Mouse (Mus musculus) limb, embryonic 15.5 days (tissue): ENCODE measurements around the gene Pnisr. TPM values are rescaled to one million over a fixed set of nuclear protein-coding genes. Genes with fewer than 3 reads are reported as not detected.

Experiments used
- ATAC-seq: fragments of 200-750 bp; cut with Nextera tagmentation; 2 replicates; pipeline ENCODE4 v1.8.0; 2017; ENCODE audit warnings: low read depth, moderate TSS enrichment; ENCODE audit not compliant: insufficient number of reproducible peaks, low FRiP score, low TSS enrichment
- H3K27ac ChIP-seq: fragments of 300-500 bp; sonication (generic); 2 replicates; pipeline ENCODE4 v1.5.1; 2015; ENCODE audit warnings: moderate library complexity, mild to moderate bottlenecking, inconsistent platforms
- H3K27me3 ChIP-seq: fragments of 300-500 bp; sonication (generic); 2 replicates; pipeline ENCODE4 v1.6.1; 2015; ENCODE audit warnings: inconsistent platforms
- H3K36me3 ChIP-seq: fragments of 300-500 bp; sonication (generic); 2 replicates; pipeline ENCODE4 v1.6.1; 2015; ENCODE audit warnings: inconsistent platforms
- H3K4me1 ChIP-seq: fragments of 300-500 bp; sonication (generic); 2 replicates; pipeline ENCODE4 v1.6.1; 2015; ENCODE audit warnings: inconsistent platforms
- H3K4me2 ChIP-seq: fragments of 300-500 bp; sonication (generic); 2 replicates; pipeline ENCODE4 v1.6.1; 2015; ENCODE audit warnings: mild to moderate bottlenecking, inconsistent platforms
- H3K4me3 ChIP-seq: fragments of 300-500 bp; sonication (generic); 2 replicates; pipeline ENCODE4 v1.5.1; 2015; ENCODE audit warnings: mild to moderate bottlenecking, inconsistent platforms
- H3K9ac ChIP-seq: fragments of 300-500 bp; sonication (generic); 2 replicates; pipeline ENCODE4 v1.6.1; 2015; ENCODE audit warnings: inconsistent platforms
- H3K9me3 ChIP-seq: fragments of 300-500 bp; sonication (generic); 2 replicates; pipeline ENCODE4 v1.6.1; 2016; ENCODE audit warnings: inconsistent platforms
- WGBS: fragments of 180-500 bp; shearing (Covaris S2); methylation state at CpG from one replicate; pipeline ENCODE4 v1.1.7; 2015; 5-methylcytosine and 5-hydroxymethylcytosine counted together
- polyA plus RNA-seq: library from polyadenylated mRNA; unstranded; fragments of >200 nt; fragmentation: Nextera tagmentation; extraction: Ambion mirVana; gene quantifications from 2 replicates; pipeline ENCODE4 v1.2.1, GENCODE M21; 2015

Pnisr gene
- polyA plus RNA-seq, 1 experiment from 2014 or later, result 132 TPM

DNA sequence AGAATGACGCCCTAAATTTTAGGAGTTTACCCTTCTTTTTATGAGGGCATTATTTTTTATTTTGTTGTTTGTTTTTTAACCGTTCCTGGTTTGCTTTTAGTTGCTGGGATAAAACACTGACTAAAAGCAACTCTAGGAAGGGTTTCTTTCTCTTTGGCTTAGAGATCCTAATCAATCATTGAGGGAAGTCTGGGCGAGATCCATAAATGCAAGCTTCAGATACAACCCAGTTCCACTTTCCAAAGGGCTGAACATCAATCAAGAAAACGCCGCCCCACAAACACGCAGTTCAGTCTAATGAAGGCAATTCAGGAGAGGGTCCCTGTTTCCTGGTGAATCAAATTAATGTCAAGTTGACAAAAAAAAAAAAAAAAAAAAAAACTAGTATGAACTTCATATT is 31.4 kb downstream of the Pnisr start:
- Histone ChIP-seq H3K9ac (no peak overlapping the region), H3K9me3 (no peaks in the 10 kb centered on the region), H3K27ac (no peak overlapping the region), H3K4me3 (peak overlapping the region; percentile 79), H3K4me2 (peak overlapping the region; percentile 59), H3K4me1 (no peaks in the 10 kb centered on the region), H3K36me3 (peaks cover 13% of the 10 kb centered on the region), H3K27me3 (no peaks in the 10 kb centered on the region)
- ATAC-seq, result no peak
- 14% methylated on average over 6 of the region's 6 CpGs for WGBS

DNA sequence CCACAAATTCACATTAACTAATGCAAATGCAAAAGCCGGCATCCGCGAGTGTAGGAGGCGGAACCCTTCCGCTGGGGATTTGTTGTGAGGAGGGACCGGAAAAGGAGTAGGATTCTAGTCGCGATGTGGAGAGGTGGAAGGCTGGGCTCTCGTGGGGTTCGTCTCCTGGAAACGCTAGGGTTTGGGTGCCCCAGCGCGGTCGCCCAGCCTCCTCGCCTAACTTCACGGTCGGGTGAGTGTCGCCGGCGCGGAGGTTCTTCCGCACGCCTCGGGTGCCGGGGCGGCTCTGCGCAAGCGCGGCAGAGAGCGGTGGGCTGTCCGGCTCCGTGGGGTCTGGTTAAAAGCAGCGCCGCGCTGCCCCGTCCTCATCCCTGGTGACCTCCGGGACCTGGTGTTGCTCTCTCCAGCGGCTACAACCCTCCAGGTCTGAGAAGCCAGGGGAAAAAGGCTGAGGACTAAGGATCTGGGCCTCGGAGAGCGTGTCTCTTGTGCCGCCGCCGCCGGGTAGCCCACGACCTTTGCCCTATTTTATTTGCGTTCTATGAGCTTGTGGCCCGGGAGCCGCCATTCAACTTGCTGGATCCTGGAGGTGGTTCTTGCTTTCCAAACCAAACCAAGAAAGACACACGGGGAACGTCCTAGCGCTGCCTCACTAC is 32.3 kb downstream of the Pnisr start, which contains the start of gene Coq3:
Coq3 (plus strand) TSS at position 109 of the 656 bp plus-strand sequence.
- under 1% methylated on average over 51 of the region's 51 CpGs for WGBS
- no peaks in the 10 kb centered on the region for H3K9me3 ChIP-seq
- peak within 1 kb of the TSS; percentile 59 for H3K4me2 ChIP-seq
- H3K36me3 ChIP-seq, result peaks cover 6% of the 10 kb centered on the region; the same call in 1 of the 2 replicates
- H3K4me3 ChIP-seq, result peak within 1 kb of the TSS; percentile 79
- peak; percentile 65 for ATAC-seq
- no peaks in the 10 kb centered on the region for H3K4me1 ChIP-seq
- peak within 1 kb of the TSS; percentile 93 for H3K27ac ChIP-seq
- no peaks in the 10 kb centered on the region for H3K27me3 ChIP-seq
- H3K9ac ChIP-seq, result peak within 1 kb of the TSS; percentile 67

DNA sequence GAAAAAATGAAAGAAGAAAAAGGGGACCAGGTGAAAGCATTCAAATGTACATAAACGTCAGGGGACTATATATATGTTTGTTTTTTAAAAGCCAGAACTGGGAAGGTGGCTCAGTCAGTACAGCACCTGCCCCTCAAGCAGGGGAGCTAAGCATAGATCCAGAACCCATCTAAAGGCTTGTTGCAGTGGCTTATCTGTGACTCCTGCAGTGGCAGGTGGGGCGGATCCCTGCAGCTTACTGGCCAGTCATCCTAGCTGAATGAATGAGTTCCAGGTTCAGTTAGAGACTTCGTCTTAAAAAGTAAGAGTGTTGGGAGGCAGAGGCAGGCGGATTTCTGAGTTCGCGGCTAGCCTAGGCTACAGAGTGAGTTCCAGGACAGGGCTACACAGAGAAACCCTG is 35.4 kb downstream of the Pnisr start:
- no peak overlapping the region for H3K27ac ChIP-seq
- WGBS, result 92% methylated on average over 6 of the region's 6 CpGs
- H3K9me3 ChIP-seq, result no peaks in the 10 kb centered on the region
- ATAC-seq, result no peak
- no peaks in the 10 kb centered on the region for H3K4me1 ChIP-seq
- H3K27me3 ChIP-seq, result no peaks in the 10 kb centered on the region
- H3K4me3 ChIP-seq, result no peak overlapping the region
- no peak overlapping the region for H3K9ac ChIP-seq
- H3K36me3 ChIP-seq, result no peaks in the 10 kb centered on the region
- H3K4me2 ChIP-seq, result no peak overlapping the region

DNA sequence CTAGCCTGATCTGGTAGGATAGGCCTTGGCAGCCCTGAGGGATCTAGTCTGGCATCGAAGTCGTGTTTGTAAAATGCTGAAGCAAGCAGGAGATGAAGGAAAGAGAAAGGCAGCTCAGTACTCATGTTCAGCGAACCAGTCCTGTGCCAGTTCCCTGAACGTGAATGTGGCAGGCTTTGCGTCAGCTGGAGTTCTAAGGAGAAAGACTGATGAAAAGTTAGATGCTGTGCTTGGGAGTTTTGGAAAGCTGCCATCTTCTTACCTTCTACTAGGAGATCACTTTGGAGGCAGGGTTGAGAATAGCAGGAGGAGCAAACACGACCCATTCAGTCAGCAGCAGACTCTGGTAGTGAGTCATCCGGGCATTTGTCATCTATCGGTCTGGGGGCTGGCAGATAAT is 38.4 kb downstream of the Pnisr start:
- H3K36me3 ChIP-seq, result no peaks in the 10 kb centered on the region
- no peak overlapping the region for H3K9ac ChIP-seq
- WGBS, result 85% methylated on average over 8 of the region's 8 CpGs
- no peak for ATAC-seq
- no peak overlapping the region for H3K4me3 ChIP-seq
- H3K27ac ChIP-seq, result no peak overlapping the region
- no peak overlapping the region for H3K4me2 ChIP-seq
- H3K9me3 ChIP-seq, result no peaks in the 10 kb centered on the region
- H3K27me3 ChIP-seq, result no peaks in the 10 kb centered on the region
- no peaks in the 10 kb centered on the region for H3K4me1 ChIP-seq

Other genes with a start within 250 kb of the Pnisr start
- not detected in 2 replicates for gene Prdm13, start 161.6 kb upstream of the Pnisr start, polyA plus RNA-seq
- 36.9 and 39.4 TPM in 2 replicates for gene Ccnc, start 119.9 kb upstream of the Pnisr start, polyA plus RNA-seq
- gene Usp45, start 80.4 kb upstream of the Pnisr start, polyA plus RNA-seq, result 7.0 and 7.4 TPM in 2 replicates
- gene Tstd3, start 80.4 kb upstream of the Pnisr start, polyA plus RNA-seq, result 6.6 and 7.3 TPM in 2 replicates
- 11.9 and 12.0 TPM in 2 replicates for gene Coq3, start 32.1 kb downstream of the Pnisr start, polyA plus RNA-seq
- gene Faxc, start 83.7 kb downstream of the Pnisr start, polyA plus RNA-seq, result 2.4 and 3.8 TPM in 2 replicates